In genomic region chr12:58569056-58569455, GRCm38 (mm10) we compare ENCODE assay signal across 15 mouse cellular contexts.
"Had no signal": no experiment of that assay in that cellular context is flagged by ENCODE, and none has a peak within 500 bp of the region (broad histone marks: within the 10 kb centered on the region; RNA-seq: fewer than 3 reads in every experiment).

No protein-coding gene starts in this region.

- H3K27ac ChIP-seq: lung, embryonic 15.5 days; macrophage; midbrain, embryonic 13.5 days; midbrain, embryonic 15.5 days; neural tube, embryonic 12.5 days had no signal

- H3K4me1 ChIP-seq: lung, embryonic 15.5 days; midbrain, embryonic 13.5 days; midbrain, embryonic 15.5 days; neural tube, embryonic 12.5 days had no signal

- ATAC-seq: liver, postnatal 0 days; lung, postnatal 0 days; midbrain, embryonic 13.5 days; midbrain, embryonic 15.5 days had no signal

- H3K27me3 ChIP-seq: lung, embryonic 15.5 days; megakaryocyte, embryonic 14.5 days; midbrain, embryonic 13.5 days; midbrain, embryonic 15.5 days; neural tube, embryonic 12.5 days had no signal

- H3K4me3 ChIP-seq: lung, embryonic 15.5 days; megakaryocyte, embryonic 14.5 days; midbrain, embryonic 13.5 days; midbrain, embryonic 15.5 days; neural tube, embryonic 12.5 days had no signal

- H3K36me3 ChIP-seq: lung, embryonic 15.5 days; midbrain, embryonic 13.5 days; midbrain, embryonic 15.5 days; neural tube, embryonic 12.5 days had no signal

- H3K9me3 ChIP-seq: lung, embryonic 15.5 days; megakaryocyte, embryonic 14.5 days; midbrain, embryonic 13.5 days; midbrain, embryonic 15.5 days; neural tube, embryonic 12.5 days had no signal

- DNase-seq: liver, postnatal 0 days; lung, adult 2 months; lung, postnatal 14 days; lung, postnatal 36 days; right cerebral cortex, postnatal 14 days; thymus, adult 18-20 months; thymus, postnatal 14 days; thymus, postnatal 36 days had no signal
